Mouse (Mus musculus): ENCODE measurements around the gene Maco1.

DNA sequence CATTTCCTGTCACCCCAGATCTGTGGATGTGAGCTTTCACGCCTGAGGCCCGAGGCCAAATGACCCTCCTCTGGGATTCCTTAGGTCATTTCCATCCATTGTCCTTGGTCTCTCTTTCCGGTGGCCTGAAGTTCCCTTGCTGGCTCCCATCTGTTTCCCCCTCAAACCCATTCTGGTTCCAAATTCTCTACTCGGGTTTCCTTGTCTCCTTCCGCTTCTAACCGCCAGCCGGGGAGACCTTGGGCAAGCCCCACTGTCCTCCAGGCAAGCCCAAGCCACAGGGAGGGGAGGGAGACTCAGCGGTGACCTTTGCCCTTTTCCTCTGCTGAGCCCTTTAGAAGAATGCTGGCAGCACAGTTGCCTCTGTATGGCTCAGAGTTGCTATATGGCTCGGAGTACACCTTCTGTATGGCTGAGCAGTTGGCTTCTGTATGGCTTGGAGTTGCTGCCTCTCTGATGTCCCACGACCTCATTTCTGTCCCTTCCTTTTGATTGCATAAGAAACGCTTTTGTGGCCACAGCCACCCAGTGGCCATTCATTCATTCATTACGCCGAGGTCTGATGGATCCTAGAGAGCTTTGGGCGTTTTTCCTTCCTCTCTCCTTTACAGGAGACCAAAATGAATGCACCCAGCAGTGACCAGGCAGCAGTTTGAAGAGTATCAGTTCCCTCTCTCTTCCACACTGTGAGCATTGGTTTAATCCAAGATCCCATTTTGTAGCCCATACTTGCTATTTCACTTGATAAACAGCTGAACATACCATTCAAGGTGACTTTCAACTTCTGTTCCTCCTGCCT is 73.8 kb downstream of the Maco1 start:
- TF ChIP-seq TAL1 (IDR thresholded peaks at IDR 0.05; ENCODE audit: low read length) (no peak), GATA1 (IDR thresholded peaks at IDR 0.05; ENCODE audit: low read length) (no peak)

Data from erythroblast, embryonic 14.5 days (primary cell).